ENCODE assay signal across 13 mouse cellular contexts in the genomic region with DNA sequence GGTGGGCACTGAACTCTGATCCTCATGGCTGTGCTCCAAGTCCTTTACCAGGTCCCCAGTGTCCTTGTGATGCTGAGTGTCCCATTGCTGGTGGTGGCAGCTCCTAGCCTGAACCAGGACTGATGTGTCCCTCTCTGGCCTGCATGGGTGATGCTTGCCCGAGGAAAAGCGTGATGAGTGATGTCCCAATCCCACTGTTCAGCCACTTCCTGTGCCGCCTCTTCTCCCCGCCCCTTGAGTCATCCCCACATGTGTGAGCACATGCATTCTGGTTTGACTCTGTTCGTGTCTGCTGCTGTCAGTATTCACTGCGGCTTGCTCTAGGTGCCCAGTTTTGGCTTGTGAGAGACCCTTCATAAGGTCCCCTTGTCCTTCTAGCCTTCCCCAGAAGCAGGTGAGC. TPM values are rescaled to one million over a fixed set of nuclear protein-coding genes. Genes with fewer than 3 reads are reported as not detected.
DNase-seq lines count a peak whose midpoint lies in the region; ATAC-seq and TF ChIP-seq lines count a peak whose summit lies in the region.
"Had no signal": no experiment of that assay in that cellular context is flagged by ENCODE, and none has a peak within 500 bp of the region (broad histone marks: within the 10 kb centered on the region; RNA-seq: fewer than 3 reads in every experiment).

No protein-coding gene starts in this region.

- H3K4me1 ChIP-seq in heart, embryonic 11.5 days (ENCODE audit: control insufficient read depth, insufficient read depth, low read length), result peaks cover 4% of the 10 kb centered on the region
- H3K4me1 ChIP-seq in hindbrain, embryonic 16.5 days (ENCODE audit: control insufficient read depth, insufficient read depth, low read depth, low read length), result no peaks in the 10 kb centered on the region
- no peaks in the 10 kb centered on the region for H3K4me1 ChIP-seq in forebrain, embryonic 16.5 days (replicated peaks; ENCODE audit: control insufficient read depth, insufficient read depth, low read length)
- H3K4me1 ChIP-seq: midbrain, embryonic 12.5 days had no signal

- H3K9ac ChIP-seq in heart, embryonic 11.5 days (ENCODE audit: low read depth, low read length), result no peak overlapping the region
- H3K9ac ChIP-seq in hindbrain, embryonic 16.5 days (ENCODE audit: low read depth, low read length), result no peak overlapping the region
- no peak overlapping the region for H3K9ac ChIP-seq in forebrain, embryonic 16.5 days (replicated peaks; ENCODE audit: low read depth, low read length)
- H3K9ac ChIP-seq: forebrain, embryonic 13.5 days; limb, embryonic 15.5 days; midbrain, embryonic 12.5 days had no signal

- H3K79me3 ChIP-seq in C2C12 (ENCODE audit: low read depth), result no peaks in the 10 kb centered on the region

- no peak for ATAC-seq in heart, embryonic 11.5 days (replicated peaks; ENCODE audit: insufficient number of reproducible peaks, low FRiP score, low TSS enrichment)
- no peak for ATAC-seq in hindbrain, embryonic 16.5 days
- no peak for ATAC-seq in forebrain, embryonic 16.5 days
- ATAC-seq: forebrain, embryonic 13.5 days; hindbrain, postnatal 0 days had no signal

- H3K79me2 ChIP-seq in C2C12 (ENCODE audit: control insufficient read depth, insufficient read depth), result no peaks in the 10 kb centered on the region
- no peaks in the 10 kb centered on the region for H3K79me2 ChIP-seq in macrophage (ENCODE audit: inconsistent target)

- H3K4me3 ChIP-seq in heart, embryonic 11.5 days (ENCODE audit: low read depth, low read length), result no peak overlapping the region
- H3K4me3 ChIP-seq in C2C12 (ENCODE audit: insufficient read depth, poor library complexity, severe bottlenecking) (no peak overlapping the region), macrophage (ENCODE audit: inconsistent target) (no peak overlapping the region)
- H3K4me3 ChIP-seq in hindbrain, embryonic 16.5 days (ENCODE audit: low read length), result no peak overlapping the region
- no peak overlapping the region for H3K4me3 ChIP-seq in forebrain, embryonic 16.5 days (replicated peaks; ENCODE audit: low read length)
- H3K4me3 ChIP-seq: forebrain, embryonic 13.5 days; limb, embryonic 15.5 days; midbrain, embryonic 12.5 days had no signal

- H3ac ChIP-seq in C2C12 (ENCODE audit: control insufficient read depth, insufficient read length, low read depth), result no peak overlapping the region

- no peak for TF ChIP-seq CTCF in C2C12 (IDR thresholded peaks at IDR 0.05; ENCODE audit: control insufficient read depth, insufficient read depth, insufficient read length)

- H3K27me3 ChIP-seq in heart, embryonic 11.5 days (ENCODE audit: control insufficient read depth, insufficient read depth, low read length), result no peaks in the 10 kb centered on the region
- H3K27me3 ChIP-seq in C2C12 (ENCODE audit: control insufficient read depth, insufficient read depth, insufficient read length), result no peaks in the 10 kb centered on the region
- H3K27me3 ChIP-seq in hindbrain, embryonic 16.5 days (replicated peaks; ENCODE audit: control insufficient read depth, insufficient read depth, low read length), result no peaks in the 10 kb centered on the region
- no peaks in the 10 kb centered on the region for H3K27me3 ChIP-seq in forebrain, embryonic 16.5 days (replicated peaks; ENCODE audit: control insufficient read depth, insufficient read depth, low read length)
- H3K27me3 ChIP-seq: forebrain, embryonic 13.5 days; limb, embryonic 15.5 days had no signal

- DNase-seq in heart, adult 11 months, result peak; percentile 97
- DNase-seq in c-Kit-positive CD71-negative TER-119-negative erythroid progenitor cells, embryonic 14.5 days (ENCODE audit: low read depth), result peak; percentile 18
- DNase-seq in embryo, embryonic 10.5 days (ENCODE audit: low spot score), result no peak
- DNase-seq: spleen, adult 18-20 months had no signal

- no peak overlapping the region for H3K27ac ChIP-seq in heart, embryonic 11.5 days (ENCODE audit: low read depth, low read length)
- H3K27ac ChIP-seq in macrophage, result peak overlapping the region; percentile 72
- H3K27ac ChIP-seq in hindbrain, embryonic 16.5 days (ENCODE audit: low read depth, low read length), result no peak overlapping the region
- H3K27ac ChIP-seq in forebrain, embryonic 16.5 days (ENCODE audit: low read length), result no peak overlapping the region
- H3K27ac ChIP-seq: forebrain, embryonic 13.5 days; hindbrain, postnatal 0 days; limb, embryonic 15.5 days; midbrain, embryonic 12.5 days had no signal

- WGBS in heart, embryonic 11.5 days (ENCODE audit: insufficient replicate concordance), result 62% methylated on average over 6 of the region's 6 CpGs
- 5% methylated on average over 6 of the region's 6 CpGs for WGBS in macrophage (ENCODE audit: missing documents)
- WGBS in hindbrain, embryonic 16.5 days, result 81% methylated on average over 6 of the region's 6 CpGs
- 80% methylated on average over 6 of the region's 6 CpGs for WGBS in forebrain, embryonic 16.5 days

- no peaks in the 10 kb centered on the region for H3K9me3 ChIP-seq in heart, embryonic 11.5 days (replicated peaks; ENCODE audit: control insufficient read depth, low read length)
- no peaks in the 10 kb centered on the region for H3K9me3 ChIP-seq in hindbrain, embryonic 16.5 days (ENCODE audit: control insufficient read depth, low read length)
- no peaks in the 10 kb centered on the region for H3K9me3 ChIP-seq in forebrain, embryonic 16.5 days (ENCODE audit: control insufficient read depth, low read length)
- H3K9me3 ChIP-seq: forebrain, embryonic 13.5 days; limb, embryonic 15.5 days; midbrain, embryonic 12.5 days had no signal

- H3K4me2 ChIP-seq in heart, embryonic 11.5 days, result no peak overlapping the region
- H3K4me2 ChIP-seq in hindbrain, embryonic 16.5 days (ENCODE audit: low read length), result no peak overlapping the region
- no peak overlapping the region for H3K4me2 ChIP-seq in forebrain, embryonic 16.5 days (ENCODE audit: low read length)
- H3K4me2 ChIP-seq: forebrain, embryonic 13.5 days; limb, embryonic 15.5 days; midbrain, embryonic 12.5 days had no signal

- no peaks in the 10 kb centered on the region for H3K36me3 ChIP-seq in heart, embryonic 11.5 days (ENCODE audit: control insufficient read depth, insufficient read depth, low read length)
- no peaks in the 10 kb centered on the region for H3K36me3 ChIP-seq in C2C12 (ENCODE audit: control insufficient read depth, insufficient read depth)
- H3K36me3 ChIP-seq in macrophage (ENCODE audit: inconsistent target), result no peaks in the 10 kb centered on the region
- no peaks in the 10 kb centered on the region for H3K36me3 ChIP-seq in hindbrain, embryonic 16.5 days (ENCODE audit: control insufficient read depth, insufficient read depth, low read length)
- no peaks in the 10 kb centered on the region for H3K36me3 ChIP-seq in forebrain, embryonic 16.5 days (ENCODE audit: control insufficient read depth, insufficient read depth)
- H3K36me3 ChIP-seq: limb, embryonic 15.5 days; midbrain, embryonic 12.5 days had no signal

TF ChIP-seq in C2C12, 6 proteins besides CTCF, POLR2A, EP300 and RAD21:
- TF ChIP-seq MYOD1 (IDR thresholded peaks at IDR 0.05; ENCODE audit: control insufficient read depth, insufficient read length, low read depth) (peak; percentile 87), CEBPB (IDR thresholded peaks at IDR 0.05; ENCODE audit: low read depth) (peak; percentile 83), USF1 (IDR thresholded peaks at IDR 0.05; ENCODE audit: low read depth) (peak; percentile 36), MYOG (IDR thresholded peaks at IDR 0.05; ENCODE audit: control insufficient read depth, extremely low read depth, insufficient read length) (no peak), FOSL1 (IDR thresholded peaks at IDR 0.05; ENCODE audit: insufficient read depth, low read length, poor library complexity, severe bottlenecking) (no peak), MAX (IDR thresholded peaks at IDR 0.05) (peak; percentile 99)
TF ChIP-seq in C2C12: peak in this region for 4.

RNA-seq across cellular contexts. Expression of a gene that starts 12.4 kb away (rescaled TPM):
- 0.14 and 0.24 TPM in 2 replicates for polyA plus RNA-seq in heart, embryonic 11.5 days (2014; fragmentation: Nextera tagmentation; extraction: Ambion mirVana)
- 0.02 TPM for polyA plus RNA-seq in C2C12 (2012; fragmentation: generic; extraction: Trizol)
- not detected for total RNA-seq in macrophage (2018; cell fraction: chromatin; rRNA removed)
- total RNA-seq in macrophage (2018; cell fraction: cytosol; rRNA removed), result not detected
- total RNA-seq in macrophage (2018; cell fraction: nucleus; rRNA removed), result not detected
- not detected in 3 replicates for polyA plus RNA-seq in macrophage (2018)
- polyA plus RNA-seq in hindbrain, embryonic 16.5 days (2015; fragmentation: Nextera tagmentation; extraction: Ambion mirVana), result 0.49 and 0.75 TPM in 2 replicates
- polyA plus RNA-seq in forebrain, embryonic 16.5 days (2015; fragmentation: Nextera tagmentation; extraction: Ambion mirVana), result 0.06 and 0.14 TPM in 2 replicates
- polyA plus RNA-seq: forebrain, embryonic 13.5 days had no signal

RNA-seq across cellular contexts. Expression of a gene that starts 46.1 kb away (rescaled TPM):
- 2.1 and 2.3 TPM in 2 replicates for polyA plus RNA-seq in heart, embryonic 11.5 days (2014; fragmentation: Nextera tagmentation; extraction: Ambion mirVana)
- polyA plus RNA-seq in C2C12 (2012; fragmentation: generic; extraction: Trizol) (not detected), macrophage (2018) (not detected in 3 replicates)
- not detected for total RNA-seq in macrophage (2018; cell fraction: chromatin; rRNA removed)
- not detected for total RNA-seq in macrophage (2018; cell fraction: cytosol; rRNA removed)
- total RNA-seq in macrophage (2018; cell fraction: nucleus; rRNA removed), result not detected
- 7.1 and 8.3 TPM in 2 replicates for polyA plus RNA-seq in hindbrain, embryonic 16.5 days (2015; fragmentation: Nextera tagmentation; extraction: Ambion mirVana)
- 3.5 and 4.2 TPM in 2 replicates for polyA plus RNA-seq in forebrain, embryonic 16.5 days (2015; fragmentation: Nextera tagmentation; extraction: Ambion mirVana)
